Mouse (Mus musculus) forebrain, embryonic 11.5 days (tissue): Measurements from ENCODE around the gene Fat3. TPM values are rescaled to one million over a fixed set of nuclear protein-coding genes. Genes with fewer than 3 reads are reported as not detected.
A peak's percentile ranks its signal among the peaks of the same experiment; 100 is the strongest.

Experiments used
- ATAC-seq: fragments of 200-750 bp; cut with Nextera tagmentation; replicated peaks from 2 replicates; pipeline ENCODE4 v1.8.0; 2017; ENCODE audit warnings: moderate TSS enrichment; ENCODE audit not compliant: low FRiP score
- DNase-seq: peaks from one replicate; pipeline ENCODE4 v3.0.0-alpha.2; 2017; ENCODE audit warnings: low spot score
- H3K27ac ChIP-seq: fragments of 300-500 bp; sonication (generic); 2 replicates; pipeline ENCODE4 v1.5.1; 2014; ENCODE audit warnings: low read depth, low read length
- H3K27me3 ChIP-seq: fragments of 300-500 bp; sonication (generic); 2 replicates; pipeline ENCODE4 v1.6.1; 2014; ENCODE audit warnings: mild to moderate bottlenecking, low read length, mixed read lengths; ENCODE audit not compliant: control insufficient read depth, insufficient read depth
- H3K36me3 ChIP-seq: fragments of 300-500 bp; sonication (generic); 2 replicates; pipeline ENCODE4 v1.6.1; 2014; ENCODE audit warnings: mild to moderate bottlenecking, low read length, moderate library complexity, mixed read lengths; ENCODE audit not compliant: control insufficient read depth, insufficient read depth
- H3K4me1 ChIP-seq: fragments of 300-500 bp; sonication (generic); replicated peaks from 2 replicates; pipeline ENCODE4 v1.6.1; 2014; ENCODE audit warnings: low read length, mixed read lengths; ENCODE audit not compliant: control insufficient read depth, insufficient read depth
- H3K4me2 ChIP-seq: fragments of 300-500 bp; sonication (generic); 2 replicates; pipeline ENCODE4 v1.6.1; 2014; ENCODE audit warnings: low read depth, mild to moderate bottlenecking, low read length, moderate library complexity, mixed read lengths; ENCODE audit not compliant: severe bottlenecking
- H3K4me3 ChIP-seq: fragments of 300-500 bp; sonication (generic); 2 replicates; pipeline ENCODE4 v1.5.1; 2014; ENCODE audit warnings: low read depth, low read length
- H3K9ac ChIP-seq: fragments of 300-500 bp; sonication (generic); 2 replicates; pipeline ENCODE4 v1.6.1; 2014; ENCODE audit warnings: low read length
- H3K9me3 ChIP-seq: fragments of 300-500 bp; sonication (generic); 2 replicates; pipeline ENCODE4 v1.6.1; 2016; ENCODE audit warnings: low read length, mixed read lengths; ENCODE audit not compliant: control insufficient read depth
- WGBS: fragments of 180-500 bp; shearing (Covaris S2); extraction: QIAGEN DNeasy Blood & Tissue Kit; methylation state at CpG from one replicate; pipeline ENCODE4 v1.1.7; 2014; 5-methylcytosine and 5-hydroxymethylcytosine counted together
- polyA plus RNA-seq: library from polyadenylated mRNA; unstranded; fragments of >200 nt; fragmentation: Nextera tagmentation; extraction: Ambion mirVana; gene quantifications from 2 replicates; pipeline ENCODE4 v1.2.1, GENCODE M21; 2014

Fat3 gene
- polyA plus RNA-seq, 1 experiment from 2014 or later, result 12.4 TPM

GRCm38 (mm10) chr9:16499621-16500381 lies 1.3 kb downstream of the Fat3 start:
- Histone ChIP-seq H3K9me3 (no peaks in the 10 kb centered on the region), H3K36me3 (no peaks in the 10 kb centered on the region), H3K9ac (peak overlapping the region; percentile 88), H3K4me2 (peak overlapping the region; percentile 57), H3K4me1 (peaks cover 11% of the 10 kb centered on the region), H3K27ac (peak overlapping the region; percentile 87), H3K4me3 (peak overlapping the region; percentile 71), H3K27me3 (no peaks in the 10 kb centered on the region; the same call in 1 of the 2 replicates)
- DNase-seq, result peak; percentile 86
- peak; percentile 50 for ATAC-seq
- WGBS, result under 1% methylated on average over 35 of the region's 35 CpGs

- 3% methylated on average over 4 of the region's 4 CpGs for WGBS
- H3K27ac ChIP-seq, result 0 out of 2 replicates have a peak overlapping the region, but pooled peaks have one; percentile 25
- H3K27me3 ChIP-seq, result no peaks in the 10 kb centered on the region; the same call in 1 of the 2 replicates
- peak overlapping the region; percentile 71; the same call in 1 of the 2 replicates for H3K4me3 ChIP-seq
- no peaks in the 10 kb centered on the region for H3K36me3 ChIP-seq
- ATAC-seq, result no peak
- no peak for DNase-seq
- H3K9me3 ChIP-seq, result no peaks in the 10 kb centered on the region
- peak overlapping the region; percentile 57 for H3K4me2 ChIP-seq
- peaks cover 11% of the 10 kb centered on the region for H3K4me1 ChIP-seq
- peak overlapping the region; percentile 32; the same call in 1 of the 2 replicates for H3K9ac ChIP-seq
Measured at GRCm38 (mm10) chr9:16498876-16499275, 2.2 kb downstream of the Fat3 start.

GRCm38 (mm10) chr9:16497361-16497760 lies 3.7 kb downstream of the Fat3 start:
- Histone ChIP-seq H3K4me2 (no peak overlapping the region), H3K36me3 (no peaks in the 10 kb centered on the region), H3K27me3 (no peaks in the 10 kb centered on the region; the same call in 1 of the 2 replicates), H3K9ac (no peak overlapping the region), H3K4me3 (no peak overlapping the region), H3K4me1 (peaks cover 7% of the 10 kb centered on the region), H3K9me3 (no peaks in the 10 kb centered on the region), H3K27ac (no peak overlapping the region)
- 95% methylated on average over 1 of the region's 1 CpGs for WGBS
- DNase-seq (no peak), ATAC-seq (no peak)

- Histone ChIP-seq H3K27me3 (no peaks in the 10 kb centered on the region; the same call in 1 of the 2 replicates), H3K36me3 (no peaks in the 10 kb centered on the region), H3K4me1 (peaks cover 7% of the 10 kb centered on the region), H3K4me2 (no peak overlapping the region), H3K4me3 (no peak overlapping the region), H3K27ac (no peak overlapping the region), H3K9me3 (no peaks in the 10 kb centered on the region), H3K9ac (no peak overlapping the region)
- no peak for ATAC-seq
- no peak for DNase-seq
- 66% methylated on average over 3 of the region's 3 CpGs for WGBS
Measured at GRCm38 (mm10) chr9:16496331-16496730, 4.8 kb downstream of the Fat3 start.

- DNase-seq (peak; percentile 57), ATAC-seq (peak; percentile 68)
- peaks cover 5% of the 10 kb centered on the region; the same call in 1 of the 2 replicates for H3K4me1 ChIP-seq
- H3K4me2 ChIP-seq, result no peak overlapping the region
- no peak overlapping the region for H3K27ac ChIP-seq
- no peaks in the 10 kb centered on the region for H3K36me3 ChIP-seq
- H3K4me3 ChIP-seq, result no peak overlapping the region
- 48% methylated on average over 3 of the region's 3 CpGs for WGBS
- no peak overlapping the region for H3K9ac ChIP-seq
- H3K9me3 ChIP-seq, result no peaks in the 10 kb centered on the region
- H3K27me3 ChIP-seq, result no peaks in the 10 kb centered on the region
Measured at GRCm38 (mm10) chr9:16489661-16490060, 11.4 kb downstream of the Fat3 start.

- no peaks in the 10 kb centered on the region for H3K36me3 ChIP-seq
- H3K9me3 ChIP-seq, result no peaks in the 10 kb centered on the region
- H3K27ac ChIP-seq, result no peak overlapping the region
- H3K4me2 ChIP-seq, result no peak overlapping the region
- no peak overlapping the region for H3K9ac ChIP-seq
- no peaks in the 10 kb centered on the region for H3K27me3 ChIP-seq
- H3K4me1 ChIP-seq, result peaks cover 5% of the 10 kb centered on the region; the same call in 1 of the 2 replicates
- ATAC-seq, result no peak
- no peak overlapping the region for H3K4me3 ChIP-seq
- DNase-seq, result no peak
Measured at GRCm38 (mm10) chr9:16487565-16487964, 13.5 kb downstream of the Fat3 start.

- H3K9ac ChIP-seq, result no peak overlapping the region
- H3K4me1 ChIP-seq, result peaks cover 5% of the 10 kb centered on the region; the same call in 1 of the 2 replicates
- H3K9me3 ChIP-seq, result no peaks in the 10 kb centered on the region
- WGBS, result 92% methylated on average over 1 of the region's 1 CpGs
- H3K27me3 ChIP-seq, result no peaks in the 10 kb centered on the region
- no peak for ATAC-seq
- no peak overlapping the region for H3K4me3 ChIP-seq
- H3K36me3 ChIP-seq, result no peaks in the 10 kb centered on the region
- no peak for DNase-seq
- no peak overlapping the region for H3K4me2 ChIP-seq
- H3K27ac ChIP-seq, result no peak overlapping the region
Measured at GRCm38 (mm10) chr9:16486229-16486628, 14.9 kb downstream of the Fat3 start.

GRCm38 (mm10) chr9:16485173-16485572 lies 15.9 kb downstream of the Fat3 start:
- WGBS, result 24% methylated on average over 4 of the region's 4 CpGs

More at GRCm38 (mm10) chr9:16485173-16485572, 15.9 kb downstream of the Fat3 start:
- H3K27me3 ChIP-seq, result no peaks in the 10 kb centered on the region
- H3K4me3 ChIP-seq, result no peak overlapping the region
- no peaks in the 10 kb centered on the region for H3K36me3 ChIP-seq
- peak; percentile 65 for ATAC-seq
- no peaks in the 10 kb centered on the region for H3K9me3 ChIP-seq
- peak overlapping the region; percentile 15; the same call in 1 of the 2 replicates for H3K4me2 ChIP-seq
- no peak for DNase-seq
- H3K9ac ChIP-seq, result no peak overlapping the region
- H3K27ac ChIP-seq, result no peak overlapping the region
- H3K4me1 ChIP-seq, result peaks cover 5% of the 10 kb centered on the region; the same call in 1 of the 2 replicates
